Mouse (Mus musculus) lung, embryonic 15.5 days (tissue): Measurements from ENCODE around the gene Grip1. TPM values are rescaled to one million over a fixed set of nuclear protein-coding genes. Genes with fewer than 3 reads are reported as not detected.

Source experiments
- ATAC-seq: fragments of 200-750 bp; cut with Nextera tagmentation; 2 replicates; pipeline ENCODE4 v1.8.0; 2017; ENCODE audit warnings: moderate number of reproducible peaks, borderline replicate concordance; ENCODE audit not compliant: low FRiP score, low TSS enrichment; ENCODE audit errors: extremely low read depth
- H3K27ac ChIP-seq: fragments of 300-500 bp; sonication (generic); 2 replicates; pipeline ENCODE4 v1.5.1; 2015; ENCODE audit warnings: moderate library complexity, mild to moderate bottlenecking, inconsistent platforms
- H3K27me3 ChIP-seq: fragments of 300-500 bp; sonication (generic); 2 replicates; pipeline ENCODE4 v1.6.1; 2015; ENCODE audit warnings: inconsistent platforms
- H3K36me3 ChIP-seq: fragments of 300-500 bp; sonication (generic); 2 replicates; pipeline ENCODE4 v1.6.1; 2015; ENCODE audit warnings: inconsistent platforms
- H3K4me1 ChIP-seq: fragments of 300-500 bp; sonication (generic); 2 replicates; pipeline ENCODE4 v1.6.1; 2015; ENCODE audit warnings: inconsistent platforms
- H3K4me2 ChIP-seq: fragments of 300-500 bp; sonication (generic); 2 replicates; pipeline ENCODE4 v1.6.1; 2015; ENCODE audit warnings: inconsistent platforms, mild to moderate bottlenecking, moderate library complexity
- H3K4me3 ChIP-seq: fragments of 300-500 bp; sonication (generic); 2 replicates; pipeline ENCODE4 v1.5.1; 2015; ENCODE audit warnings: mild to moderate bottlenecking, inconsistent platforms
- H3K9ac ChIP-seq: fragments of 300-500 bp; sonication (generic); 2 replicates; pipeline ENCODE4 v1.6.1; 2015; ENCODE audit warnings: inconsistent platforms
- H3K9me3 ChIP-seq: fragments of 300-500 bp; sonication (generic); 2 replicates; pipeline ENCODE4 v1.6.1; 2016; ENCODE audit warnings: inconsistent platforms
- WGBS: fragments of 180-500 bp; shearing (Covaris S2); methylation state at CpG from one replicate; pipeline ENCODE4 v1.1.7; 2015; 5-methylcytosine and 5-hydroxymethylcytosine counted together
- polyA plus RNA-seq: library from polyadenylated mRNA; unstranded; fragments of >200 nt; fragmentation: Nextera tagmentation; extraction: Ambion mirVana; gene quantifications from 2 replicates; pipeline ENCODE4 v1.2.1, GENCODE M21; 2015

Gene Grip1
- polyA plus RNA-seq = 1.7 TPM in 2 replicates

DNA sequence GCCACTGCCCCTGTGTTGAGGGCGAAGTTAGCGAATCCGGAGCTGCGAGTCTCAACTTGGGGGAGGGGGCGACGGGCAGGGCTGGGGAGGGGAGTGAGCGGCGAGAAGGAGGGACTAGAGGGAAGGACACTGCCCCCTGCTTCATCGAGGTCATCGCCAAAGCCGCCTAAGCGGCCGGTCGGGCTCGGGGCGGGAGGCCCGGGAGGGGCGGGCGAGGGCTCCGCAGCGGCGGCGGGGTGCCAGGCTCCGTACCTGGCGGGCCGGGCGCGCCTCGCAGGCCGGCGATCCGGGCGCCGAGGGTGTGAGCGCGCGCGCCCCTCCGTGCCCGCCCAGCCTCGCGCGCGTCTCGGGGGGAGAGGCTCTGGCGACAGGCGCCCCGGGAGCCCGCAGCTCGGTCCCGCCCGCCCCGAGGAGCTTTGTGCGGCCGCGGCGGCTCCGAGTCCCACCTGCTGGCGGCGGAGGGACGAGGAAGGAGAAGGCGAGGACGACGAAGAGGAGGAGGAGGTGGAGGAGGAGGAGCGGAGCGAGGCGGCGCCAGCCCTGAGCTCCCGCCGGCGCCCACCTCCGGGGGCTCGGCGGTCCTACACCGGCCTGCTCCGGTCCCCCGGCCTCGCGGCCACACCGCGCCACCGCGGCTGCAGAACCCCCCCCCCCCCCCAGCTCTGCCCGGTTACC is at the start of gene Grip1:
Gene Grip1, plus strand, starts transcription at position 400 of the 675 bp plus-strand sequence.
- Histone ChIP-seq H3K4me2 (peak within 1 kb of the TSS; percentile 99), H3K9me3 (no peaks in the 10 kb centered on the region), H3K4me1 (peaks cover 14% of the 10 kb centered on the region), H3K4me3 (peak within 1 kb of the TSS; percentile 71), H3K27ac (peak within 1 kb of the TSS; percentile 69), H3K27me3 (peaks cover 16% of the 10 kb centered on the region; the same call in 1 of the 2 replicates), H3K36me3 (no peaks in the 10 kb centered on the region), H3K9ac (peak within 1 kb of the TSS; percentile 59)
- WGBS = under 1% methylated on average over 27 of the region's 84 CpGs
- peak; percentile 87 for ATAC-seq

GRCm38 (mm10) chr10:119405103-119405502 is 48.5 kb upstream of the Grip1 start:
- H3K9me3 ChIP-seq = no peaks in the 10 kb centered on the region

DNA sequence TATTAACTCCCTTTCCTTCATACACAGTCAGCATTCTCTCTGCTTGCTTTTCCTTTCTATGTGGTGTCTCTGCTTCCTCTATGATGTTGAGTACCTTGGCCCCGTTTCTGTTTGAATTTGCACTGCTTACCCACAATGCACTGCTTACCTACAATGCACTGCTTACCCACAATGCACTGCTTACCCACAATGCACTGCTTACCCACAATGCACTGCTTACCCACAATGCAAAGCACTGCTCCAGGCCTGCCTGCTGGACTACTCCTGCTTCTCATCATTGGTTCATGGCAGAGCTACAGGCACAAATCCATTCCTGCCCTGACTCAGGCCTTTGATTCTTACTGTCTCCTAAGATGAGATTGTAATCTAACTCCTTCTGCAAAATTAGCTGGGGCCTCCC is 48.0 kb upstream of the Grip1 start:
- Histone ChIP-seq H3K4me3 (no peak overlapping the region), H3K4me1 (peaks cover 5% of the 10 kb centered on the region; the same call in 1 of the 2 replicates), H3K36me3 (no peaks in the 10 kb centered on the region), H3K27ac (no peak overlapping the region), H3K27me3 (no peaks in the 10 kb centered on the region), H3K9ac (no peak overlapping the region), H3K4me2 (no peak overlapping the region), H3K9me3 (no peaks in the 10 kb centered on the region)
- 72% methylated on average over 1 of the region's 1 CpGs for WGBS
- ATAC-seq = no peak

More at GRCm38 (mm10) chr10:119405103-119405502, 48.5 kb upstream of the Grip1 start:
- Histone ChIP-seq H3K27ac (no peak overlapping the region), H3K27me3 (no peaks in the 10 kb centered on the region), H3K4me1 (peaks cover 5% of the 10 kb centered on the region; the same call in 1 of the 2 replicates), H3K4me3 (no peak overlapping the region), H3K4me2 (no peak overlapping the region), H3K9ac (no peak overlapping the region), H3K36me3 (no peaks in the 10 kb centered on the region)
- ATAC-seq = no peak
- 95% methylated on average over 9 of the region's 9 CpGs for WGBS

DNA sequence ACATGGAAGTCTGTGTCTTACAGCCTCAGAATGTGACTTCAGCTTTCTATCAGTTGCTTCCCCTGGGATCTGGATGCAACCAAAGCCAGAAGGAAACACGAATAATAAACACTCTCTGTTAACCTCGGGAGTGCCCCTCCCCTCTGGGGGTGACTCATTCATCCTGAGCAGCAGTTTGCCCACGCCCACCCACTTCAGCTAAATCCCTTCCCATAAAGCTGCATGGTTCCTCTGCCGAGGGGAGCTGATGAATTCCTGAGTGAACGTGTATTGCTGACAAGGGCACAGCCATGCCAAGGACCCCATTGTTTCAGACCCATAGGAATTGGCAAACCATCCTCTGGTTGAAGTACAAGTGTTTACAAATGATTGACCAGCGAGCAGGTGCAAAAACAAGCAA is 45.3 kb upstream of the Grip1 start:
- H3K36me3 ChIP-seq = no peaks in the 10 kb centered on the region
- no peak for ATAC-seq
- no peak overlapping the region for H3K4me3 ChIP-seq
- no peak overlapping the region for H3K9ac ChIP-seq
- no peaks in the 10 kb centered on the region for H3K9me3 ChIP-seq
- H3K27me3 ChIP-seq = no peaks in the 10 kb centered on the region
- H3K4me2 ChIP-seq = no peak overlapping the region; the same call in 1 of the 2 replicates
- WGBS = 12% methylated on average over 6 of the region's 6 CpGs
- H3K4me1 ChIP-seq = peaks cover 5% of the 10 kb centered on the region; the same call in 1 of the 2 replicates
- H3K27ac ChIP-seq = no peak overlapping the region

DNA sequence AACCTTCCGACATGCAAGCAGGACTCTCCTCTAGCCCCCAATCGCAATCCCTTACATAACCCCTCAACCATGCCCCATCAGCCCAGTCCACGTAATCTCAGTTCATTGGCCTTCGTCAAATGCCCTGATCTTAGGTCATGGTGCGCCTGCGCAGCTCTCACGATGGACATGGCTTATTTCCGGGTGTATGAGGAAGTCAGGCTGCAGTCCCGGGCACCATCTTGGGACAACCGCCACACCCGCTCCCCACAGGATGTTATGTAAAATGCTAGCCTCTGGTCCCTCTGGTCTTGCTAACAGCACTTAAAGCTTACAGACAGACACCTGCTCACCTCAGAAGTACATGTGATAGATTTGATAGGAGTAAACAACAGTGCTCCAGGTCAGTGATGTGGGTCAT is 40.4 kb upstream of the Grip1 start:
- Histone ChIP-seq H3K36me3 (no peaks in the 10 kb centered on the region), H3K9ac (no peak overlapping the region), H3K4me3 (no peak overlapping the region), H3K9me3 (no peaks in the 10 kb centered on the region), H3K4me1 (peaks cover 2% of the 10 kb centered on the region; the same call in 1 of the 2 replicates), H3K27me3 (no peaks in the 10 kb centered on the region), H3K27ac (no peak overlapping the region), H3K4me2 (no peak overlapping the region)
- 92% methylated on average over 11 of the region's 11 CpGs for WGBS
- no peak for ATAC-seq

- Histone ChIP-seq H3K36me3 (no peaks in the 10 kb centered on the region), H3K27me3 (no peaks in the 10 kb centered on the region), H3K4me1 (no peaks in the 10 kb centered on the region), H3K27ac (no peak overlapping the region), H3K4me2 (no peak overlapping the region), H3K4me3 (no peak overlapping the region), H3K9me3 (no peaks in the 10 kb centered on the region), H3K9ac (no peak overlapping the region)
- no peak for ATAC-seq
- WGBS = 58% methylated on average over 4 of the region's 4 CpGs
Measured at GRCm38 (mm10) chr10:119415106-119415505, 38.5 kb upstream of the Grip1 start.

GRCm38 (mm10) chr10:119421418-119421817 is 32.2 kb upstream of the Grip1 start:
- H3K27ac ChIP-seq = no peak overlapping the region
- no peaks in the 10 kb centered on the region for H3K36me3 ChIP-seq
- no peak overlapping the region for H3K9ac ChIP-seq
- 35% methylated on average over 6 of the region's 6 CpGs for WGBS
- H3K4me1 ChIP-seq = no peaks in the 10 kb centered on the region
- no peak for ATAC-seq
- no peaks in the 10 kb centered on the region for H3K27me3 ChIP-seq
- no peak overlapping the region for H3K4me3 ChIP-seq
- H3K9me3 ChIP-seq = no peaks in the 10 kb centered on the region
- no peak overlapping the region for H3K4me2 ChIP-seq

DNA sequence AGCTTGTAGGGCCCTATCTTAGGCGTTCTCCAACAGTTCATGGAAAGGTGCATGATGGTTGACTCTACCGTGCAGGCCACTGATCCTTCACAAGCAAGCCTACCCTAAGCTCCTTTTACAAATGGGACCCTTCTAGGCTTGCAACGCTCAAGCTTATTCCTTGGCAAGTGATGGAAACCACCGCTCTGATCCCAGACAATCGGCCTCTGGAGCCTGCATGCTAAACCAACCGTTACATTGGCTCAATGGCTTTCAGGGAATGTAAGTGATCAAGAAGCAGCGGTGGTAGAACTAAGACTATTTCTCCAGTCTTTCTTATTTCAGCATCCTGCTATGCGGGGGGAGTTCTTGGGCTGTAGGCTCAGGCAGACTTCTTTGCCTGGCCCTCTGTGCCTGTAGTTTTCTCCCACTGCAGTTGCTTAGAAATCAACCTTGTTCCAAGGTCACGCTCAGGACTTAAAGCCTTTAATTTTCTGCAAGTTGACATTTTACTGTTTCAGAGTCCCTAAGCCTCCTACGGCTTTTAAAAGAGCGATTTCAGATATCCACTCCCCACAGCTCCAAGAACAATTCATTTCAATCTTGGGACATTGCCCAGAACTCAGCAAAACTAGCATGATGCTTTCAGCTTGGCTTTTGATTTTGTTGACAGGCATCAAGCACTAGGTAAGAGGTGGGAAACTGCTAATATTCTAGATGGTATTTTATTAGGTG is 29.7 kb upstream of the Grip1 start:
- H3K4me1 ChIP-seq = no peaks in the 10 kb centered on the region
- no peaks in the 10 kb centered on the region for H3K36me3 ChIP-seq
- no peaks in the 10 kb centered on the region for H3K9me3 ChIP-seq
- no peaks in the 10 kb centered on the region for H3K27me3 ChIP-seq
- H3K4me3 ChIP-seq = no peak overlapping the region
- H3K9ac ChIP-seq = no peak overlapping the region
- WGBS = 85% methylated on average over 11 of the region's 11 CpGs
- ATAC-seq = no peak
- H3K27ac ChIP-seq = no peak overlapping the region
- no peak overlapping the region for H3K4me2 ChIP-seq

GRCm38 (mm10) chr10:119427653-119428052 is 26.0 kb upstream of the Grip1 start:
- ATAC-seq = no peak
- no peak overlapping the region for H3K9ac ChIP-seq
- H3K36me3 ChIP-seq = no peaks in the 10 kb centered on the region
- 89% methylated on average over 7 of the region's 7 CpGs for WGBS
- H3K4me3 ChIP-seq = no peak overlapping the region
- H3K4me1 ChIP-seq = no peaks in the 10 kb centered on the region
- no peaks in the 10 kb centered on the region for H3K27me3 ChIP-seq
- no peak overlapping the region for H3K27ac ChIP-seq
- no peaks in the 10 kb centered on the region for H3K9me3 ChIP-seq
- H3K4me2 ChIP-seq = no peak overlapping the region

DNA sequence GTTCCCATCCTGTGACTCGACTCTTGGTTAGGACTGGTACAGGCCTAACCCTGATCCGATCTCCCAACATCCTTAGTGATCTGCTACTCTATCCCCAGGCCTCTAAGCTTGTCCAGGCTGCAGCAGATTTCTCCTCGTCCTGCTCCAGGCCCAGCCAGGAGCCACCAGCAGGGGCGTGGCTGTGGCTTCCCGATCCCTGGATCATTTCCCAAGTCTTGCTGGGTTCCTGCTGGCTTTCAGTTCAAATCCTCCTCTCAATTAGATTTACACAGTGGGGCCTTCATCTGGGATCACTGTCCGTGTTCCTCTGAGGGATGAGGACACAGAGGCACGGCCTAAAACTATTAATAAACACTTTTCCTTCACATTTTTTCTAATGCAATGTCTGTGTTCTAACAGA is 25.5 kb upstream of the Grip1 start:
- Histone ChIP-seq H3K27ac (no peak overlapping the region), H3K4me1 (no peaks in the 10 kb centered on the region), H3K9me3 (no peaks in the 10 kb centered on the region), H3K9ac (no peak overlapping the region), H3K4me2 (no peak overlapping the region), H3K4me3 (no peak overlapping the region), H3K27me3 (no peaks in the 10 kb centered on the region), H3K36me3 (no peaks in the 10 kb centered on the region)
- WGBS = 63% methylated on average over 7 of the region's 7 CpGs
- no peak for ATAC-seq

- no peaks in the 10 kb centered on the region for H3K27me3 ChIP-seq
- H3K36me3 ChIP-seq = no peaks in the 10 kb centered on the region
- H3K4me3 ChIP-seq = no peak overlapping the region
- ATAC-seq = no peak
- no peak overlapping the region for H3K27ac ChIP-seq
- no peak overlapping the region for H3K9ac ChIP-seq
- WGBS = 86% methylated on average over 7 of the region's 7 CpGs
- no peaks in the 10 kb centered on the region for H3K4me1 ChIP-seq
- H3K4me2 ChIP-seq = no peak overlapping the region
- no peaks in the 10 kb centered on the region for H3K9me3 ChIP-seq
Measured at GRCm38 (mm10) chr10:119430240-119430639, 23.4 kb upstream of the Grip1 start.

GRCm38 (mm10) chr10:119431801-119432200 is 21.8 kb upstream of the Grip1 start:
- WGBS = 63% methylated on average over 6 of the region's 6 CpGs

More at GRCm38 (mm10) chr10:119431801-119432200, 21.8 kb upstream of the Grip1 start:
- no peaks in the 10 kb centered on the region for H3K27me3 ChIP-seq
- H3K4me1 ChIP-seq = no peaks in the 10 kb centered on the region
- H3K27ac ChIP-seq = no peak overlapping the region
- no peaks in the 10 kb centered on the region for H3K36me3 ChIP-seq
- no peak for ATAC-seq
- no peak overlapping the region for H3K4me2 ChIP-seq
- H3K4me3 ChIP-seq = no peak overlapping the region
- no peaks in the 10 kb centered on the region for H3K9me3 ChIP-seq
- no peak overlapping the region for H3K9ac ChIP-seq
